Mouse (Mus musculus) ES-E14 (cell line): ENCODE data around the gene Pcnx3.
"Not testable (repeated sequence)": the region's sequence is repeated elsewhere in the genome, so short reads cannot be mapped to it uniquely, and the experiment has no call there.

Experiments used
- CHD2 ChIP-seq: IDR thresholded peaks from 2 replicates; pipeline ENCODE4 v1.6.1; 2014; ENCODE audit warnings: mild to moderate bottlenecking, low read depth, low read length, inconsistent platforms
- HCFC1 ChIP-seq: IDR thresholded peaks from 2 replicates; pipeline ENCODE4 v1.6.1; 2012; ENCODE audit warnings: low read length, inconsistent platforms, borderline replicate concordance; ENCODE audit not compliant: insufficient read depth
- MAFK ChIP-seq: IDR thresholded peaks from 2 replicates; pipeline ENCODE4 v1.6.1; 2014; ENCODE audit warnings: mild to moderate bottlenecking, low read depth, low read length, inconsistent platforms; ENCODE audit not compliant: insufficient read depth
- ZC3H11A ChIP-seq: IDR thresholded peaks from 2 replicates; pipeline ENCODE4 v1.6.1; 2012; ENCODE audit warnings: low read depth, mild to moderate bottlenecking, inconsistent platforms, low read length, borderline replicate concordance

DNA sequence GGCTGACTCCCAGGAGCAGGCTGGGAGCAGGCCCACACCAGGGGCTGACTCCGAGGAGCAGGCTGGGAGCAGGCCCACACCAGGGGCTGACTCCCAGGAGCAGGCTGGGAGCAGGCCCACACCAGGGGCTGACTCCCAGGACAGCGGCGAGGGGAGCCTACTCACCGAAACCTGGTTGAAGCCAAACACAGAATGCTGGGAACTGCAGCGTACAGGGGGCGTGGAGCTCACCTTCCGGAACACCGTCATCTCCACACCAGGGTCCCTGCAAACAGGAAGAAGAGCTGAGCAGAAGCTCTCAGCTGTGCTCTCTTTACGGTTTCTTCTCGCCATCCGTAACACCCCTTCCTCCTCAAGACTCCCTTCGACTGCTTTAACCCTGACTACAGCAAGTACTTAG, 1.8 kb downstream of the Pcnx3 start:
- TF ChIP-seq MAFK, HCFC1, ZC3H11A, CHD2: not testable (repeated sequence)
